Mouse (Mus musculus) megakaryocyte, embryonic 14.5 days (primary cell): ENCODE results near the gene Lcn12.

ENCODE experiments used
- FLI1 ChIP-seq: IDR thresholded peaks from 2 replicates; pipeline ENCODE4 v1.6.1; 2012; ENCODE audit warnings: low read length, inconsistent platforms, mixed read lengths
- GATA1 ChIP-seq: IDR thresholded peaks from 3 replicates; pipeline ENCODE4 v1.6.1; 2012; ENCODE audit warnings: mixed read lengths, low read length, inconsistent platforms, borderline replicate concordance

DNA sequence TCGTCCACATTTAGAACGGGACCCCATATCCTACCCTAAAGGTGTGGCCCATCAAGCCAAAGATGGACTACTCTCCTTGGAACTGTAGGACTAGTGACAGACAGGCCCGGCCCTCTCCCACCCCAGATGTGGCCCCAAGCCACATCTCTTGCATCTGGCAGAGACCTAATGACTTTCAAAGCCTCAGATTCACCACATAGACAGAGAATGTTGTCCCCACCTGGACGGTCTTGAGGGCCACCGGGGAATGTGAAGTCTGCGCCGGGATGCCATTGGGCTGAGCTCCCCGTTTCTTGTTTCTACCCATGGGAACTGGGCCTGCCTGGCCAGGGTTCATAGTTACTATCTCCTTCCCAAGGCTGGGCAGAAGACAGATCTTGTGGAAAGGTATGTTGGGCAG lies 16.2 kb downstream of the Lcn12 start:
- no peak for TF ChIP-seq GATA1
- no peak for TF ChIP-seq FLI1
